Mouse (Mus musculus): ENCODE results near the gene Tmem39a. TPM values are rescaled to one million over a fixed set of nuclear protein-coding genes. Genes with fewer than 3 reads are reported as not detected.

Tmem39a gene
- polyA plus RNA-seq, 1 experiment from 2014 or later: 62.8 TPM

DNA sequence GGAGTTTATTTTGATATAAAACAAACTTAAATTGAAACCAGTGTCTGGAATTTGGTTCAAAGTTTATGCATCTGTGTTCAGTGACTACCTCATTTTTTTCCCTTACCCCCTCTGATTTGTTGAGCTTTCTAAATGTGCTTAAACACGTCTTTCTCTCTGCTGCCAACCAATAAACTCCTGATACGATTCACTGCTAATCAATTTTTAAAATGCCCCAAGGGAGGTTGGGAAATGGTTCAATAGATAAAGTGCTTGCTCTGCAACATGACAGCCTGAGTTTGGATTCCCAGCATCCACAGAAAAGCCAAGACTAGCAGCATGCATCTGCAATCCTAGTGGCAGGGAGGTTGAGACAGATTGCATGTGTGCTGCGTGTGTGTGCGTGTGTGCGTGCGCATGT is 55.1 kb downstream of the Tmem39a start:
- H3K27ac ChIP-seq (replicated peaks): no peak overlapping the region
- no peaks in the 10 kb centered on the region for H3K27me3 ChIP-seq (replicated peaks)
- H3K4me2 ChIP-seq: no peak overlapping the region
- H3K9ac ChIP-seq: no peak overlapping the region
- no peaks in the 10 kb centered on the region for H3K4me1 ChIP-seq
- 87% methylated on average over 6 of the region's 6 CpGs for WGBS
- peaks cover 11% of the 10 kb centered on the region for H3K9me3 ChIP-seq
- peaks cover 97% of the 10 kb centered on the region for H3K36me3 ChIP-seq
- no peak for ATAC-seq (ENCODE audit: extremely low read depth, insufficient number of reproducible peaks, low FRiP score, low TSS enrichment)
- no peak overlapping the region for H3K4me3 ChIP-seq

DNA sequence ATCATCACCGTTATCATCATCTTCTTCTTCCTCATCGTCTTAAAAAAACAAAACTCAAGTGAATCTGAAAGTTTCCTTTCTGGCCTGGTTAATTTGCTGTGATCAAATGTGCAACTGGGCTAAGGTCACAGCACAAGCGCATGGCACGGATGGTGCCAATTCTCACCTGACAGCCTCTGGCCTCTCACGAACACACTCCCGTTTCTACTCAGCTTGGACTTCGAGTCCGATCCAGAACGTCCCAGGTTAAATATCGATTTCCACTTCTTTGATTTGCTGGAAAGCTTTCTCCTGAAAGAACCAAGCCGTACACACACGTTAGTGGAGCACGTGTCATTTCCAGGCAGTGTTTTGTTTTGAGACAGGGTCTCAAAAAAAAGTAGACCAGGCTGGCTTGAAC is 59.5 kb downstream of the Tmem39a start:
- Histone ChIP-seq H3K36me3 (peaks cover 88% of the 10 kb centered on the region), H3K4me1 (peaks cover 23% of the 10 kb centered on the region), H3K9me3 (no peaks in the 10 kb centered on the region), H3K4me2 (no peak overlapping the region), H3K4me3 (no peak overlapping the region), H3K27ac (replicated peaks) (no peak overlapping the region), H3K9ac (no peak overlapping the region), H3K27me3 (replicated peaks) (no peaks in the 10 kb centered on the region)
- ATAC-seq (ENCODE audit: extremely low read depth, insufficient number of reproducible peaks, low FRiP score, low TSS enrichment): no peak
- 92% methylated on average over 13 of the region's 13 CpGs for WGBS

DNA sequence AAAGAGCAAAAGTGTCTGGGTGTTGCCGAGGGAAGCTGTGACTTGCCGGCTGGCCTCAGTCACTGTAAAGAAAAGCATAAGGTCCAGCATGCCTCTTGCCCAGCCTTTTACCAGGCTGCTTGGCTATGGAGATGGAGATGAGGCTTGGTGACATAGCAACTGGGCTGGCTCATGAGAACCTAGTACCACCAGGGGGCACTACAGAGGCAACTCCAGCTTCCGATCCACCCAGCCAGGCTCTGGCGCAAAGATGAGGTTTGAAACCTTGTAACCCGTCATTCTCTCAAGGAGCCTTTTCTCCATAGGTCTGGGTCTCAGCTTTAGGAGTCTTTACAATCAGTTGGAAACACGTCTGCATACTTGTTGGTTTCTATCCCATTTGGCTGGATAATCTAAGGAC is 60.6 kb downstream of the Tmem39a start:
- no peak overlapping the region for H3K9ac ChIP-seq
- 36% methylated on average over 6 of the region's 6 CpGs for WGBS
- no peak for ATAC-seq (ENCODE audit: extremely low read depth, insufficient number of reproducible peaks, low FRiP score, low TSS enrichment)
- H3K36me3 ChIP-seq: peaks cover 88% of the 10 kb centered on the region
- H3K9me3 ChIP-seq: no peaks in the 10 kb centered on the region
- H3K4me1 ChIP-seq: peaks cover 34% of the 10 kb centered on the region
- no peaks in the 10 kb centered on the region for H3K27me3 ChIP-seq (replicated peaks)
- H3K4me2 ChIP-seq: no peak overlapping the region
- H3K27ac ChIP-seq (replicated peaks): no peak overlapping the region
- H3K4me3 ChIP-seq: no peak overlapping the region

DNA sequence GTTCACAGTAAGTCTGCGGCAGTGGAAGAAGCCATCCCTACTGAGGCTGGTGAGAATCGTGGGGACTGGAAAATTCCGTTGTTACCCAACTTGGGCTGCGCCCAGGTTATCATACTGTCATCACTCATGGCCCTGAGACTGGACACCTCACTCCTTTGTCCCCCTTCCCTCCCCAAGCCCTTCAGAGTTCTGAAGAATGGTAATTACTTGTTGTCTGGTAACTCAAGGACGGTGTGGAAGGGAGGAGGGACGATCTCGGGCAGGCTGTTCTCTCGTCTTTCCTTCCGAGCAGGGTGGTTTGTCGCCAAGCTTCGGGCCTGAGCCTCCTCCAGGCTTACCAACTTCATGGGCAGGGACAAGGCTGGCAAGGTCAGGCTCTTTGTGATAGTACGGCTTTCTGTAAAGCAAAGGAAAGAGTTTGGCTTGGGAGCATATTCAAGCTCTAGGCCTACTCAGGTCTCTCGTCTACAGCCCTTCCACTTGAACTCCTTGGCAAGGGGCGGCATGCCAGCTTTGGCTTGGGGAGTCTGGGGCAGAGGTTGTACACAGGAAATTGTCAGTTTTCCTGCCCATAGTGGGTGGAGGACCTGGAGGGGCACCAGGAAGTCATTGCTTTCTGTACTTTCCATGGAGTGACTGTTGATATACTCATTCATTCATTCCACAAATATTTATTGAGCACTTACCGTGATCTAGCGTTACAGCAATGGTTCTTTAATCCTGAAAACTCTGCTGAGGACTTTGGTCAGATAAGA is 62.4 kb downstream of the Tmem39a start:
- Histone ChIP-seq H3K4me3 (no peak overlapping the region), H3K9ac (peak overlapping the region; percentile 41; the same call in 1 of the 2 replicates), H3K4me1 (peaks cover 52% of the 10 kb centered on the region), H3K27me3 (replicated peaks) (no peaks in the 10 kb centered on the region), H3K4me2 (no peak overlapping the region), H3K36me3 (peaks cover 86% of the 10 kb centered on the region), H3K27ac (replicated peaks) (peak overlapping the region; percentile 53; the same call in 1 of the 2 replicates), H3K9me3 (no peaks in the 10 kb centered on the region)
- 60% methylated on average over 16 of the region's 16 CpGs for WGBS
- ATAC-seq (ENCODE audit: extremely low read depth, insufficient number of reproducible peaks, low FRiP score, low TSS enrichment): no peak

DNA sequence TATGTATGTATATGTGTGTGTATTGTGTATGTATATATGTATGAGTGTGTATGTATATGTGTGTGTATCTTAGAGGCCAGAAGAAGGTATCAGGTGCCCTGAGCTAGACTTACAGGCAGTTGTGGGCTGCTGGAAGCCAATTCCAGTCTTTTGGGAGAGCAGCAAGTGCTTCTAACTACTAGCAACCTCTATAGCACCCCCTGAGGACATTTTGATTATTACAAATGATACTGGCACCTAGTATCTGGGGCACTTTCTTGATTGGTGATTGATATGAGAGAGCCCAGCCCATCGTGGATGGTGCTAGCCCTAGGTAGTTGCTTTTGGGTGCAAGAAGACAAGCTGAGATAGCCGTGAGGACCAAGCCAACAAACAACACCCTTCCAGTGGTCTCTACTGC is 63.8 kb downstream of the Tmem39a start:
- Histone ChIP-seq H3K9ac (no peak overlapping the region), H3K27me3 (replicated peaks) (no peaks in the 10 kb centered on the region), H3K9me3 (no peaks in the 10 kb centered on the region), H3K27ac (replicated peaks) (peak overlapping the region; percentile 46; the same call in 1 of the 2 replicates), H3K4me2 (no peak overlapping the region), H3K4me3 (no peak overlapping the region), H3K36me3 (peaks cover 78% of the 10 kb centered on the region), H3K4me1 (peaks cover 66% of the 10 kb centered on the region)
- whole genome bisulfite sequencing: 58% methylated on average over 2 of the region's 2 CpGs
- no peak for ATAC-seq (ENCODE audit: extremely low read depth, insufficient number of reproducible peaks, low FRiP score, low TSS enrichment)

DNA sequence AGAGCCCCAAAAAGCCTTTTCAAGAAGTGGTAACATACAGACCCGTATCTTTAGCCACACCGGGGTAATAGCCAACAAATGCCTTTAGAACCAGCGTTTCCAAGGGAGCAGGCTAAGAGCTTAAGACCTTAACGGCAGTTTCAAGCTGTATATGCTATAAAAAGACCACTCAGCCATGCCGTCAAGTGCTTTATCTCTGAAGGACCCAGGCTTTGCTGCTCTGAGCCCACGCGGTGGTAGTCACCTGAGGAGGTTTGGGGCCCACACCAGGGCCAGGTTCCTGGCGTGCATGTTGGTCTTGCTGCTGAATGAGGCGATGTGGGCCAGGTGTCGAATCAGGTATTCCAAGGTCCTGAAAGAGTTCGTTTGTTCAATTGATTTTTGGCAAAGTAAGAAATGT is 65.8 kb downstream of the Tmem39a start:
- Histone ChIP-seq H3K9ac (0 out of 2 replicates have a peak overlapping the region, but pooled peaks have one; percentile 8), H3K4me1 (peaks cover 85% of the 10 kb centered on the region), H3K36me3 (peaks cover 64% of the 10 kb centered on the region), H3K4me2 (peak overlapping the region; percentile 12), H3K9me3 (no peaks in the 10 kb centered on the region), H3K27me3 (replicated peaks) (no peaks in the 10 kb centered on the region), H3K27ac (replicated peaks) (peak overlapping the region; percentile 87), H3K4me3 (no peak overlapping the region)
- ATAC-seq (ENCODE audit: extremely low read depth, insufficient number of reproducible peaks, low FRiP score, low TSS enrichment): no peak
- 40% methylated on average over 11 of the region's 11 CpGs for WGBS

DNA sequence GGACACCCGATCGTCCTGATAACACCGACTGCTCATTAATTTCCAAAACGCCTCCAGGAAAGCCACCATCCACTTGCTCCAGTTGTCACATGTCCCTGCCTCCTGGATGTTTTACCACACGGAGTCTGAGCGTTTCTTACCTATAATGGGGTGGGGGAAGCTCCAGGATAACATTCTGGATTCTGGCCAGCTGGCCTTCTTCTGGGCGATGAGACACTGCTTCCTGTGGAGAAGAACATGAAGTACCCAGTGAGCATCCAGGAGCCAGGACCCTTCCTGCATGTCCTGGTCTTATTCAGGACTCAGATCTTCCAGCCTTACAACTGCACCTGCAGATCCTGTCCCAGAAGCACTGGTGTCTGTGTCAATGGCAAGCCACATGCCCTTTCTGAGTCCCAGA is 66.9 kb downstream of the Tmem39a start:
- Histone ChIP-seq H3K9me3 (no peaks in the 10 kb centered on the region), H3K4me2 (0 out of 2 replicates have a peak overlapping the region, but pooled peaks have one; percentile 8), H3K4me3 (no peak overlapping the region), H3K4me1 (peaks cover 94% of the 10 kb centered on the region), H3K27me3 (replicated peaks) (no peaks in the 10 kb centered on the region), H3K27ac (replicated peaks) (peak overlapping the region; percentile 87), H3K9ac (peak overlapping the region; percentile 15; the same call in 1 of the 2 replicates), H3K36me3 (peaks cover 53% of the 10 kb centered on the region)
- no peak for ATAC-seq (ENCODE audit: extremely low read depth, insufficient number of reproducible peaks, low FRiP score, low TSS enrichment)
- 48% methylated on average over 7 of the region's 7 CpGs for WGBS

DNA sequence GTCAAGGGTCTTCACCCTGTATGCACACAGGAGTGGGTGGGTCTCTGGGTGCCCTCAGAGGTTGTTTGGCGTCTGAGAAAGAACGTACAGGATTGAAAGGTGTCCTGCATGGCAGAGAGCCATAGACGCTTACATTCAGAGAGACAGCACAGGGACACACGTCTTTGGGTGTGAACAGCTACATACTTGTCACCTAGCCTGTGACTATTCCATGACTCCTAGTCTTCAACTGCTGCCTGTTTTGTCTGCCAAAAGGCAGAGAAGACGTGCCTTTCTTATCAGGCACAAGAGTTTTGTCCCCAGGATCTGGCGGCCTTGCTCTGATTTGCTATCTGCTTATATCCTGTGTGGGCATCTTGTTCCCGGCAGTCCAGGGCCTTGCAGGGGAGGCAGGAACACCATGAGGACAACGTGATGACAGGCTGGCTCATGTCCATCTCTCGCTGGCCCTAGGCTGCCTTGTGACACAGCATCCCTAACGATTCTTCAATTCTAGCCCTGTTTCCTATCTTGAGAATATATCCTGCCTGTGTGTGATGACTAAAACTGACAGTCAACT is 67.4 kb downstream of the Tmem39a start:
- Histone ChIP-seq H3K4me1 (peaks cover 94% of the 10 kb centered on the region), H3K27ac (replicated peaks) (peak overlapping the region; percentile 87), H3K9ac (peak overlapping the region; percentile 15; the same call in 1 of the 2 replicates), H3K9me3 (no peaks in the 10 kb centered on the region), H3K36me3 (peaks cover 48% of the 10 kb centered on the region), H3K27me3 (replicated peaks) (no peaks in the 10 kb centered on the region), H3K4me2 (0 out of 2 replicates have a peak overlapping the region, but pooled peaks have one; percentile 8), H3K4me3 (no peak overlapping the region)
- peak; percentile 67; the same call in 1 of the 2 replicates for ATAC-seq (ENCODE audit: extremely low read depth, insufficient number of reproducible peaks, low FRiP score, low TSS enrichment)
- WGBS: 15% methylated on average over 10 of the region's 10 CpGs

DNA sequence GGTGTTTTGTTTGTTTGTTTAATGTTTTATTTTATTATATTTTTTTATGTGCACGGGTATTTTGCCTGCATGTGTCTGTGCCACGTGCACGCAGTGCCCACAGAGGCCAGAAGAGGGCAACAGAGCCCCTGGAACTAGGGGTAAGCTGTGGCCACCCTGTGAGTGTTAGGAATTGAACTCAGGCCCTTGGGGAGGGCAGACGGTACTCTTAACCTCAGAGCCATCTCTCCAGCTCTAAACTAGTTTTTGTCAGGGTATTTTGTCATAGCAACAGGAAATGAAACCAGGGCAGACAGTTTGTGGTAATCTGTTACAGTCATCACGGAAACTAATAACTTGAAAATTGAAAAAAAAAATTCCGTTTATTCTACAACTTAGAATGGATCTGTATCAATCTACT is 73.6 kb downstream of the Tmem39a start:
- no peak overlapping the region for H3K4me3 ChIP-seq
- H3K27me3 ChIP-seq (replicated peaks): no peaks in the 10 kb centered on the region
- no peak for ATAC-seq (ENCODE audit: extremely low read depth, insufficient number of reproducible peaks, low FRiP score, low TSS enrichment)
- no peaks in the 10 kb centered on the region for H3K9me3 ChIP-seq
- peaks cover 50% of the 10 kb centered on the region for H3K36me3 ChIP-seq
- H3K9ac ChIP-seq: no peak overlapping the region
- WGBS: 55% methylated on average over 6 of the region's 6 CpGs
- H3K27ac ChIP-seq (replicated peaks): no peak overlapping the region
- peaks cover 52% of the 10 kb centered on the region for H3K4me1 ChIP-seq
- H3K4me2 ChIP-seq: no peak overlapping the region

DNA sequence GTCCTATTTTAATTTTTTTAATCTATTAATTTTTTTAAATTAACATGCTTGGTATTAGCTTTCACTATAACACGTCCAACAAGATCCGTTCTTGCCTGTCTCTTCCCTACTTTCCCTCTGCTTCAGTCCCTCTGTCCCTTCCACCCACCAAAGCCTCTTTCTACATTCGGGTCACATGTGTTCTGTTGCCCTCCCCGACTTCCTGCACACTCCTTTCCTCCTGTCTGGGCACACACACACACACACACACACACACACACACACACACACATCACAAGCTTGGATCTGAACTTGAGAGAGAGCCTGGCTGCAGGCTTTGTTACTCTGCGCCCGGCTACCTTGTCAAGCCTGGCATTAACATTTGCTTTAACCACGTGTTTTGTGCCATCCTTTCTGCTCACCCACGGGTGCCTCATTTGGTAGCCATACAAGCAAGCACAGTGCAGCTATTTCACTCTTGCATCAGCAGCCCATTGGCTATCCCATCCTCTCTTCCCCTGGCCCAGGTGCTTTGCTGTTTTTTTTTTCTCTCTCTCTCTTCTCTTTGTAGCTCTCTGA is 77.4 kb downstream of the Tmem39a start:
- no peaks in the 10 kb centered on the region for H3K27me3 ChIP-seq (replicated peaks)
- H3K9ac ChIP-seq: no peak overlapping the region
- peak overlapping the region; percentile 56; the same call in 1 of the 2 replicates for H3K27ac ChIP-seq (replicated peaks)
- peaks cover 71% of the 10 kb centered on the region for H3K36me3 ChIP-seq
- peaks cover 23% of the 10 kb centered on the region for H3K4me1 ChIP-seq
- ATAC-seq (ENCODE audit: extremely low read depth, insufficient number of reproducible peaks, low FRiP score, low TSS enrichment): no peak
- WGBS: 74% methylated on average over 8 of the region's 8 CpGs
- H3K9me3 ChIP-seq: no peaks in the 10 kb centered on the region
- H3K4me3 ChIP-seq: no peak overlapping the region
- H3K4me2 ChIP-seq: no peak overlapping the region

DNA sequence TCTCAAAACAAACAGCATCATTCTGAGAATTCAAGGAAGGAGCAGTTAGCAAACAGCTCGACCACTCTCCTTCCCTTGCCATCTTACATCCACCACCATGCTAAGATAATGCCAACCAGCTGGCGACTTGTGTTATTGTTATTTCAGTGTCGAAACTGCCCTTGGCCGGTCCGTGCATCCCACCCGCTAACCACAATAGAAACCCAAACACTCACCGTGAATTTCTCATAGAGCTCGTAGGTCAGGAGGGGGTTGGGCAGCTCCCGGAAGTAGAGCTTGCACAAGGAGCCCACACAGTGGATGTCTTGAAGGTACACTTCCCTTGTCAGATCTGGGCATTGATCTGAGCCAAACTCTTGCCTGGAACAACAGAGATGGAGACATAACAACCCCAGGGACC is 78.2 kb downstream of the Tmem39a start:
- H3K4me1 ChIP-seq: peaks cover 26% of the 10 kb centered on the region
- no peak for ATAC-seq (ENCODE audit: extremely low read depth, insufficient number of reproducible peaks, low FRiP score, low TSS enrichment)
- H3K4me2 ChIP-seq: no peak overlapping the region
- WGBS: 55% methylated on average over 9 of the region's 9 CpGs
- no peak overlapping the region for H3K4me3 ChIP-seq
- H3K9ac ChIP-seq: no peak overlapping the region
- H3K27me3 ChIP-seq (replicated peaks): no peaks in the 10 kb centered on the region
- H3K36me3 ChIP-seq: peaks cover 67% of the 10 kb centered on the region
- no peaks in the 10 kb centered on the region for H3K9me3 ChIP-seq
- H3K27ac ChIP-seq (replicated peaks): peak overlapping the region; percentile 56

All from heart, embryonic 13.5 days (tissue).